Mouse (Mus musculus): ENCODE measurements around the gene Sec1.
"Not testable (repeated sequence)": the region's sequence is repeated elsewhere in the genome, so short reads cannot be mapped to it uniquely, and the experiment has no call there.

Gene Sec1

DNA sequence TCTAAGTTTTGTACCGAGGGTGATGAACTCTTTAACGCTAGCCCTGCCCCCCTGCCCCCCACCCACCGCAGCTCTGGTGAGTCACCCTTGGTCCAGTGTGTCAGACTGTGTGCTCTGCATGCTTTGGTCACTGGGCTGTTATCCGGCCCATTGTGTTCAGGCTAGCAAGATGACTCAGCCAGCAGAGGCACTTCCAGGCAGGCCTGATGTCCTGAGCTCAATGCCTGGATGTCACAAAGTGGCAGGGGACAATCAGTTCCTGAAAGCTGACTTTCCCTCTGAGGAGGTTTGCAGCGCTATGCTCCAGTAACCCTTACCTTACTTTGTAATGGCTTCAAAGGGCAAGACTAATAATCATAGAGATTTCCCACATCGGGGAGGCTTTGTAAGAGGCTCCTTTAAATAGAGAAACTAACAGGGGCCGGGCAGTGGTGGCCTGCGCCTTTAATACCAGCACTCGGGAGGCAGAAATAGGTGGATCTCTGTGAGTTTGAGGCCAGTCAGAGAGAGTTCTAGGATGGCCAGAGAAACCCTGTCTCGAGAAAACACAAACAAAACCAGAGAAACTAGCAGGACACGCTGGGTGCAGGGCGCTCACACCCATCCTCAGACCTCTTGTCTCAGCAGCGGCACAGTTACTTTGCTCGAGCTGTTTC is 14.1 kb downstream of the Sec1 start:
- DNase-seq (ENCODE audit: low read depth, low spot score), result no peak

DNA sequence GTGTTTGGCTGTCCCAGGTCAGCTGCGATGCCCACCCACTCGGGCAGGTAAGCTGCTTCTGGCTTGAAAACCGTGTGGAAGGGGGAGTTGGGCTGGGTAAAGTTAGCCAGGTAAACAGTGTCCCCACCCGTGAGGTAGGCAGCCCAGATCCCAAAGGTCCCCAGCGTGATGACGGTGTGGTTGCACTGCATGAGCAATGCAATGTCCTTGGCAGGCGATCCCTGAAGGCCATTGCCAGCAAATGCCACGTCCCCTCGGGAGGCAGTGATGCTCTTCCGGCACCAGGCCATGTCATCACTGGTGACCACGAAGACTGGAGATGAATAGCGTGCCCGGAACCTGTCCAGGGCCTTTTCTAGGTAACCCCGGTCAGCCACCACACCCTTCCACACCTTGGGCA is 15.7 kb downstream of the Sec1 start:
- no peak for DNase-seq (ENCODE audit: low read depth, low spot score)

DNA sequence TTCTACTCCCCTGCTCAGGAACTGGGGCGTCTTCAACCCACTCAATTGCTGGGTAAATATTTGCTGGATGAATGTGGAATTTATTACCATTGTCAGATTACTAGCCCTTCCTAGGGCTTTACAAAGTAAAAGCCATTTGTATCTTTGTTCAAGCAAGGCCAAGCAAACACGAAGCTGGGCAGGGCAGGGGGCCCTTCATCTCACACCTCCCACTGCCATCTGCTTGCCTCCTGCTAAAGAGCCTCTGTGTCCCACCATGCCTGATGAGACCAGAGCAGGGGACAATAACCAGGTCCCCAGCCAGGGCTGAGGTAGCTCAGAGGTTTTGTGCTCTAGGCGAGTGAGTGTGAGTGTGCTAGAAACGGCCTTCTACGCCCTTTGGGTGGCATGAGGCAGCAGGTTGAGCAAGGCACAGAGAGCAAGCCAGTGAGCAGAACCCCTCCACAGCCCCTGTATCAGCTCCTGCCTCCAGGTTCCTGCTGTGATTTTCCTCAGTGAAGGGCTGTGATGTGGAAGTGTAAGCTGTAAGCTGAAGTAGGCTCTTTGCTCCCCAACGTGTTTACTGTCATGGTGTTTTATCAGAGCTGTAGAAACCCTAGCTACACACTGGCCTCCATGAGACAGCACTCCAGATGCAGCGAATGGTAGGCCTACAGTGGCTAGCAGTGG is 16.4 kb downstream of the Sec1 start:
- no peak for DNase-seq (ENCODE audit: low read depth, low spot score)

DNA sequence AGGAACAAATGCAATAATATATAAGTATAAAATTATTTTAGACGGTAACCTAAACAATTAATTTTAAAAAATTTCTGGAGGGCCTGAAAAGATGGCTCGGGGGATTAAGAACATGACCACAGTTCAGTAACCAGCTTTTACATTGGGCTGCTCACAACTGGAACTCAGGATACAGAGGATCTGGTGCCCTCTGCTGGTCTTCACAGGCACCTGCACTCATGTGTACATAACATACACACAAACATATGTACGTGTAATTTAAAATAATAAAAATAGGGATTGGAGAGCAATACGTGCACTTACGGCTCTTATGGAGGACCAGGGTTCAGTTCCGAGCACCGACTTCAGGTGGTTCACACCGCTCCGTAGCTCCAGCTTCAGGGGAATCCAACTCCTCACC is 25.3 kb downstream of the Sec1 start:
- DNase-seq (ENCODE audit: low read depth, low spot score), result no peak

DNA sequence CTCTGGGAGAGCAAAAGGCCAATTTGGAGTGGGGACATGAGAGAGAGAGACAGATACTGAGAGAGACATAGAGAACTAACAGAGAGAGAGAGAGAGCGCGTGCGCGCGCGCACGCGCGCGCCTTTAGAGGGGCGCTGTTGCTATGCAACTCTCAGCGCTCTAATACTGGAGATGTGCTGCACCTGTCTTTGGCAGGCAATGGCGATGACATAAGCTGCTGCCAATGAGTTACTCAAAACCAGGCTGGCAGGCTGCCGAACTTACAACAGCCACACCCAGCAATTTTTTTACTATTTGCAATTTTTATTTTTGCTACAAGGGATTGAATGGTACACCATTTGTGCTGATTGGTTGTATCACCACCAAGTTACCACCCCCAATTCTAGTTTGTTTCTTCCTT is 26.4 kb downstream of the Sec1 start:
- DNase-seq (ENCODE audit: low read depth, low spot score), result no peak

DNA sequence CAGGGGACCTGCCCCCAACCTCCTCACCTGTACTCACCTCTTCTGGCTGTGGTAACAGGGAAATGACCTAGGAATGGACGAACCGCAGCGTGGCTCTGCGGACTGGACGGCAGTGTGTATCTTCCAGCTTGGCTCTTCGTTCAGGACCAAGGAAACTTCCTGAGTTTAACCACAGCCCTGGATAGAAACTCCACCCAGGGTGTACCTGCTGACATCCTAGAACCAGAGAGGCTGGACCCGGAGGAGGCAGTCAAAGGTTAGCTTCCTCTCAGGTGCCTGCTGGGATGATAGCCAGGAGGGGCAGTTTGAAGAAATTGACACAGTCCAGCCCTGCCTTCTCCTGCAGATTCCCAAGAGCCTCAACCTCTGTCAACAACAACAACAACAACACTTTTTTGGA is 28.0 kb downstream of the Sec1 start, which contains the start of gene Fut2:
Gene Fut2, minus strand, starts transcription at position 234 of the 400 bp plus-strand sequence.
- DNase-seq (ENCODE audit: low read depth, low spot score), result no peak

DNA sequence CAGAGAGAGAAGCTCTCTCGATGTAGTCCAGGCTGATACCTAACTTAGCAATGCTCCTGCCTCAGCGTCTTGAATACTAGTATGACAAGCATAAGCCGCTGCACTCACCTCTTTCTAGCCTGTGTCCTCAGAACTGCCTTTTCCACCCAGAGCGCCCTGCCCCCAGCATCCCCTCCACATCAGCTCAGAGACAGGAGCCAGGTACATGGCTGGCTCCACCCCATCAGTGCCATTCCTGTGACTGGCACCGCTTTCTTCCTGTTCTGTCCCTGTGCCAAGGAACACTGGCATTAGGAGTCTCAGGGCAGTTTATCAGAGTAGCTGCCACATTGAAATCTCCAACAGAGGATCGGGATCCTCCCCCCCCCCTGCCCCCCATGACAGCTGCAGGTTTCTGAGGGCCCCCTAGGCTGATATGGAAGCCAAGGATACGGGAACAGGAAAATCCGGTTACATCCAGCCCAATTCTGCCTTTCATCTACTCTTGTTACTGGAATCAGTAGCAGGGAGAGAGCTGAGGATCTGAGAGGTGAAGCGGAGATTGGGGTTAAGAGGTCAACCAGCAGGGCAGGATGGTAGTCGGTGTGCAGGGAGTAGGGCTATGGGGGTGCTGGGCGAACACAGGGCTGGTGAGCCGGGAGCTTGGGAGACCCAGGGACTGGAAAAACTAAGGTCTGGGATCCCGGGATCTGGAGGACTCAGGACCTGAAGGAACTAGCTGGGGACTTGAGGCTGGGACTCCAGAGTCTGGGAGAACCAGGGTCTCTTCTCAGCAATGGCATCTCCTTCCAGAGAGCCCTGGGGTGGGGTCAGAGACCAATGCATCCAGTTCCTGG is 28.7 kb downstream of the Sec1 start:
- DNase-seq (ENCODE audit: low read depth, low spot score), result no peak

DNA sequence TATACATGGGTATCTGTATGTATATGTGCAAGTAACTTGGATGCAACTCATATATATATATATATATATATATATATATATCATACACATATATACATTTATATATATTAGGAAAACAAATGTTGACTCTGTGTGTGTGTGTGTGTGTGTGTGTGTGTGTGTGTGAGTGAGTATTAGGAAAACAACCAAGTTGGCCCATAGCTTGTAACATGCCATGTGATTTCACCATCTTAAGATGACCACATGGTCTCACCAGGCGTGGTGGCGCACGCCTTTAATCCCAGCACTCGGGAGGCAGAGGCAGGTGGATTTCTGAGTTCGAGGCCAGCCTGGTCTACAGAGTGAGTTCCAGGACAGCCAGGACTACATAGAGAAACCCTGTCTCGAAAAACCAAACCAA is 32.5 kb downstream of the Sec1 start:
- not testable (repeated sequence) for DNase-seq (ENCODE audit: low read depth, low spot score)

DNA sequence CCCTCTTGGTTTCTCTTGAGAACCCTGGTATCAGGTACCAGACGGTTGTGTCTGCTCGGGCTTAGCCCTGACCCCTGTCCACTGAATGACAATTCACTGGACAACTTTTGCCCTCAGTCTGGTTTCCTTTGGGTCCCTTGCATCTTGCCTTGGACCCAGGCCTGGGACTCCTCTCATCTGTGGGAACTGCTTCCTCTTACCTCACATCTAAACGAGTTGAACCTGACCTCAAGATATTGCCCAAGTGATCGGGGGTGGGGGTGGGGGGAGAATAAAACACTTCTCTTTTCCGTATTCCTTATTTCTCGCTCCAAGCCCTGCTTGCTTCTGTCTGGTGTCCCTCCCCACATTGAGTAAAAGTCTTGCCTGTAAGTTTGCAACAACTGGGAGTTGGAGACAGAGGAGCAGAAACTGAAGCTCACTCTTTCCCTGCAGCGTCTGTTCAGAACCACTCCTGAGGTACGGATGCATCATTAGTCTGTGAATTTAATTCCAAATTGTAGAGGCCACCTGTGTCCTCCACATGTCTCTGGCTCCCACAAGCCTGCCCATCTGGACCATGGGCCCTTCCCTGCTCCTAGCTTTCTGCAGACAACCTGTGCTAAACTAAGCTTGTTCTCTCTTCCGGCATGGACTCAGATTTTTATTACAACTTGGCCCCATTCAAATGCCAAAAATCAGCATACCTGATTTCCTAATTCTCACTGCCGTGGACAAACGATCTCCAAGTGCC is 33.3 kb downstream of the Sec1 start:
- DNase-seq (ENCODE audit: low read depth, low spot score), result no peak

DNA sequence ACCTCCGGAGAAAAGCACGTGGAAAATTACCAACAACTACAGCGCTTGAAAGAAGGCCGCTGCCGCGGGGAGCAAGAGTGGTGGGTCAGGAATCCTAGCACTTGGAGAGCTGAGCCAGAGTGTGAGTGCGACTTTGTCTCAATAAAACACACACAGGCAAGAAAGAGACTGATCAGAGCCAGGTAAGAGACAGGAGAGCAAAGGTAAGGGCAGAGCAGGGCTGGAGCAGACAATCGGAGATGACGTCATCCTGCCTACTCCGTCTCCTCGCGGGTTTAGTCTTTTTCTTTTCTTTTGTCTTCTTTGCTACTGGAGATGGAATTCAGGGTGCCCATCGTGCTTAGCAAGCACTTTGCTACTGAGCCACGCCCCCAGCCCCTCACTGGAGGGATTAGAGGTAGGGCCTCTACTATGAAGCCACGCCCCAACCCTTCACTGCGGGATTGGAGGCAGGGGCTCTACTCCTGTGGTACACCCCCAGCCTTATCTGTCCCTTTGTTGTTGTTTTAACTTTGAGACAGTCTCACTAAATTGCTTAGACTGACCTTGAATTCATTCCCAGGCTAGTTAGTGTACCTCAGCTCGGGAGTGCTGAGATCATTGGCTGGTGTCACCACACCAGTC is 39.7 kb downstream of the Sec1 start:
- DNase-seq (ENCODE audit: low read depth, low spot score), result no peak

DNA sequence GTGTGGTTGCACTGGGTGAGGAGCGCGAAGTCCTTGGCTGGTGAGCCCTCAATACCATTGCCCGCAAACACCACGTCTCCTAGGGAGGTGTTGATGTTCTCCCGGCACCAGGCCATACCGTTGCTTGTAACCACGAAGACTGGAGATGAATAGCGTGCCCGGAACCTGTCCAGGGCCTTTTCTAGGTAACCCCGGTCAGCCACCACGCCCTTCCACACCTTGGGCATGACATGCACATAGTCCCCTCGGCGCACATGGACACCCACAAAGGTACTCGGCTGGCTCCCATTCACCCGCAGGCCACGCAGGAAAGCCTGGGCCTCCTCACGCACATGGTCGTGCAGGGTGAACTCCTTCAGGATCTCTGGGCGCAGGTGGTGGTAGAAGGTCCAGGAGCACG is 43.7 kb downstream of the Sec1 start:
- not testable (repeated sequence) for DNase-seq (ENCODE audit: low read depth, low spot score)

DNA sequence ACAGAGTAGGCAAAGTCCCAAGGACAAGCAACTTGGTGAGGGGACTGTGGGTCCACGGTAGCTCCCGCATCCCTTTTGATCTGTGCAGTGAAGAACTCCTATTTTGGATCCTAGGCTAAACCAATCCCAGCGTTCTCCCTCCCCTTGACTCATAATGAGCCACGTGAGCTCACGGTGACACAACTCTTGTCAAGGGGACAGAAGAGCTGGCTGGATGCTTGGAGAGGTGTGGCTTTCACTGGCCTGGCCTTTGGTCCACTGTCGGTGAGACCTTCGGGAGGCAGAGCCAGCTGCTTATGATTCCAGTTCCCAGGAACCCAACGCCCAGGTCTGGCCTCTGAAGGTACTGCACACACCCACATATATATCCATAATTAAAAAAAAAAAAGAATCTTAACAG is 44.9 kb downstream of the Sec1 start:
- DNase-seq (ENCODE audit: low read depth, low spot score), result peak; percentile 88

DNA sequence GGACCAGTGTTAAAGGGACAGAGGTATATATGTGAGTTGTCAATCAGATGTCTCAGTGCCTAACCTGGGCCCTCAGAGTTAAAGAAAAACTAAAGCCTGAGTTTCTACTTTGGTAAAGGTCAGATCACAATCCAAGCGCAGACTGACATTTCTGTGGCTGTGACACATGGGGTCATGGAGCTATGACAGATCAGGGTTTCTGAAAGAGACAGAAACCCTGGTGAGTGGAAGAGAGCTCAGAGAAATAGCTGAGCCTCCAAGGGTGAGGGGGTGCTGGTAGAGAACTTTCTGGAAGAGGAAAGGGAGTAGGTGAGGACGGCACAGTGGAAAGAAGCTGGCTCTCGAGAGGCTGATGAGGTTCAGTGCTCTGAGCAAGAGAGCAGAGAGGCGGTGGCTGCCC is 47.5 kb downstream of the Sec1 start:
- DNase-seq (ENCODE audit: low read depth, low spot score), result no peak

DNA sequence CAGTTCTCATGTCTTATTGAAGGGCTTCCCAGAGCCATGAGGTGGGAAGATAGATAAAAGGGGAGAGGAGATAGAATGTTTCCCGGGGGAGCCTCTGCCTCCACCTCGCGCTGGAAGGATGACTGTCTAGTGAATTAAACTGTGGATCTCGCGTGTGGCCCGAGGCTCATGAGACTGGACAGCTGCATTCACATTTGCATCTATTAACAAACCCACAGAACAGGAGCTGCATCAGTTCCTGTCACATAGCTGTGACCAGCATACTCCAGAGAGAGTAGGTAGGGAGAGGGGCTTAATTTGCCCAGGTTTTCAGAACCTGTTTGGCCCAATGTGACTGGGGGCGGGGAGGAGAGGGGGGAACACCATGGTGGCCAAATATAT is 48.6 kb downstream of the Sec1 start:
- DNase-seq (ENCODE audit: low read depth, low spot score), result no peak

DNA sequence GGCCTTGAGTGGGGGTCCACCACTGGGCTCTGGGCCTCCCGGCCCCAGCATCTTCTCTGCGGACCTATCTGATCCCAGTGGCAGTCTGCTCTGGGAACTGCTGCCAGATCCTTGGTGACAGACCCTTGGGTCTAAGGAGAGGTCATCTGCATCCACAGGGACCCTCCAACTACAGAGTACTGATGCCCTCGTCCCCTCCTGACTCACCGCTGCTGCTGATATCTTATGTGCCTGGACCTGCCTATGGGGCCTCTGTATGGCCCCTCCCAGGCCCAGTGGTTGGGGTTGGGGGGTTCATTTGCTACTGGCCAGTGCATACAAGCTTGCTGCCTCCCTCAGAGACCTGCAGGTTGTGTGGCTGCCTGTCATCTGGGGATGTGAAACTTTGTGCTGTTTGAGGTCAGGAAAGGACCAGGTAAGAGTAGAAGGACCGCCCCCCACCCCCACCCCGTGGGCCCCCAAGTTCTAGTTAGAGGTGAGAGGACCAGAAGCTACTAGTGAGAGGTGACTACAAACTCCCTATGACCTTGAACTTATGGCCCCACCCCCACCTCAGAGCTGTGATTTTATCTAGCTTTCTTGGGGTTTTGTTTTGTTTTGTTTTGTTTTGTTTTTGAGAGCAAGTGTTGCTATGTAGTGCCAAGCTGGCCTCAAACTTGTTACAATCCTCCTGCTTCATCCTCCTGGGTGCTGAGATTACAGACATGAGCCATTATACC is 49.2 kb downstream of the Sec1 start:
- no peak for DNase-seq (ENCODE audit: low read depth, low spot score)

DNA sequence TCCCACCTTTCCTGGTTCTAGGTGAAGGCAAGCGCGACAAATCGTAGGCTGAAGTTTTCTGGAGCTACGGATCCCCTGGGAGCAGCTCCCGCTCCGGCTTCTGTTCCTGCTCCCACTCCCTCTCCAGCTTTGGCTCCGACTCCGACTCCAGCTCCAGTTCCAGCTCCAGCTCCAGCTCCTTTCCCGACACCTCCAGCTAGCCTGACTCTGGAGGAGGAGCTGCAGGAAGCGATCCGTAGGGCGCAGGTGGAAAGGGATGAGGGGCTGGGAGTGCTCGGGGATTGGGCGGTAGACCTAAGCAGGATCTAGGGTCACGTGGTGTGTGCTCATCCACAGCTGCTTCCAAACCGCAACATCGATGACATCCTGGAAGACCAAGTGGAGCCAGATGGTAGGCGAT is 50.0 kb downstream of the Sec1 start:
- DNase-seq (ENCODE audit: low read depth, low spot score), result no peak

DNA sequence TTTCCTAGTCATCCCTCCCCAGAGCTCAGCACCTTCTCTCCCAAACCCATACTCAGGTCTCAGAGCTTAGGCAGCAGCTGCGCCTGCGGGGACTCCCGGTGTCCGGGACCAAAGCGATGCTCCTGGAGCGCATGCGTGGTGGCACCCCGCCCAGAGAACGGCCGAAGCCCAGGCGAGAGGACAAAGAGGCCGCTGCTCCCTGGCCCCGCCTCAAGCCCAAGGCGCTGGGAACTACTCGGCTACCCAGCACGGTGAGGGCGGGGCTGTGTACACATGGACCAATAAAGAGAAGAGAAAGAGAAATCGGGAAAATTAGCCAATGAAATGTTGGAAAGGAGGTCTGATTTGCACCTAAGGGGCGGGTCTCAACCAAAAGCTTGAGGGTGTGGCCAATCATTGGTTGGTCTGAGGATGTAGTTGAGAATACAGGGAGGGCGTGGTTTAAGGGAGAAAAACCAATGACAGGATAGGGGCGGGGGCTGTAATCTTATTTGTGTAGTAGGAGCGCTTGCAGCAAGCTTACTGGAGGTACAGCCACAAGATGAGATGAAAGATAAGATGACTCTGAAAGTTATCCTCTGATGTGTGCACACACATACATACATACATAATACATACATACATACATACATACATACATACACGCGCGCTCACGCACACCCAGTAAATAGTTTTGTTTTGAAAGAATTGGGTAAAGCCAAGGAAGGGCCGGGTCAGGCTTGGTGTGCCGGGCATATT is 50.6 kb downstream of the Sec1 start:
- peak; percentile 95 for DNase-seq (ENCODE audit: low read depth, low spot score)

DNA sequence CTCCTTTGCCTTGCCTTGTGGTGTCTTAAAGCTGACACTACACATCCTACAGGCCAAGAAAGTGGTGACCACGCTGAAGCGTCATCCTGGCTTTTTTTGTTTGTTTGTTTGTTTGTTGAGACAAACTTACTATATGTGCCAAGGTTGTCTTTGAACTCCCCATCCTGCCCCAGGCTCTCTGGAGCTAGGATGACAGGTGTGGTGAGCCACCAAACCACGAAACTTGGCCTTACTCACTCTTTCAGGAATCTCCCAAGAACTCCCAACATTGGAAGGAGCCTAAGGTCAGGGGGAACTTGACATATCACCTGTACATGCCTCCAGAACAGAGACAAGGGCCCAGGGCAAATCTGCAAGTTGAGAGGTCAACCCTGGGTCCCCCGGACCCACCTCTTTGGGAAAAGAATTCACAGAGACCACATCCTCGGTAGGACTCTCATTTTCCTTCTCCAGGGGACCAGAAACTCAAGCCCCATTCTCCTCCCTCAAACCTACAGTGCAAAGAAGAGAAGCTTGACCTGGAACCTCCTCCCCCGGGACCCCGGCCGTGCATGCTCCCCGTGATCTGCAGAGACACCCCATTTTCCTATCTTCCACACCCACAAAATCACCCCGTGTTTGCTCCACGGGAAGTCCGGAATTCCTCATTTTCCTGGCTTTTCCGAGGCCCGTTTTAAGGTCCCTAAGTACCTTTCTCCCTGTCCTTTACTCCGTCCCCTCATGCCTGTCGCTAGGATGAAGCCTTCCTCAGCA is 51.5 kb downstream of the Sec1 start:
- DNase-seq (ENCODE audit: low read depth, low spot score), result no peak

DNA sequence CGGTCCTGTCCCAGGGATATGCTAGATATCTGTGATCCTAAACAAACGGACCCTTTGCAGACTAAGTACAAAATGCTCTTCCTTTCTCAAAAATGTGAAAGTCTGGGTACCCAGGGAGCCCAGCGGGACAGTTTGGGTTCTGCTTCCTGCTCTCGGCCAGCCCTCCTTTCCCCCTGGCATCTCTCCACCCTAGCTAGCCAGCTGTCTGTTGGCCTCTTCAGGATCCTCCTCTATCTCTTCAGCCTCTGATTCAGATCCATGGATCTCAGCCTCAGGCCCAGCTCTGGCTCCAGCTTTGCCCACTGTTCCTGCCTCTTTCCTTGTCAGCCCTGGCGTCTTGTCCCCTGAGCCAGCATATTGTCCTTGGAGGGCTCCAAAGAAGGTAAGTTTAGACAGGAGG is 52.1 kb downstream of the Sec1 start:
- peak; percentile 43 for DNase-seq (ENCODE audit: low read depth, low spot score)
